Mouse (Mus musculus): ENCODE data around the gene BC017158.

The BC017158 gene

GRCm38 (mm10) chr7:128235481-128235880 lies 62.5 kb downstream of the BC017158 start:
- no peak for DNase-seq (ENCODE audit: low read depth, low spot score)

GRCm38 (mm10) chr7:128234796-128235195 lies 63.2 kb downstream of the BC017158 start:
- DNase-seq (ENCODE audit: low read depth, low spot score): no peak

- DNase-seq (ENCODE audit: low read depth, low spot score): no peak
Observed at GRCm38 (mm10) chr7:128231741-128232140, 66.2 kb downstream of the BC017158 start.

All from WW6 (cell line).